Mouse (Mus musculus) kidney, adult 2 months (tissue): ENCODE measurements around the gene Bach1.

ENCODE experiments used
- CTCF ChIP-seq: fragments of 200-500 bp; conservative IDR thresholded peaks from 2 replicates; pipeline ENCODE4 v1.5.1; 2011; ENCODE audit warnings: low read depth, mild to moderate bottlenecking, control low read depth, low read length, moderate library complexity, mixed read lengths; ENCODE audit not compliant: insufficient read depth, insufficient read length
- POLR2A ChIP-seq: fragments of 200-500 bp; IDR thresholded peaks from one replicate; pipeline ENCODE4 v1.6.1; 2011; ENCODE audit warnings: low read depth, low read length, control low read depth

DNA sequence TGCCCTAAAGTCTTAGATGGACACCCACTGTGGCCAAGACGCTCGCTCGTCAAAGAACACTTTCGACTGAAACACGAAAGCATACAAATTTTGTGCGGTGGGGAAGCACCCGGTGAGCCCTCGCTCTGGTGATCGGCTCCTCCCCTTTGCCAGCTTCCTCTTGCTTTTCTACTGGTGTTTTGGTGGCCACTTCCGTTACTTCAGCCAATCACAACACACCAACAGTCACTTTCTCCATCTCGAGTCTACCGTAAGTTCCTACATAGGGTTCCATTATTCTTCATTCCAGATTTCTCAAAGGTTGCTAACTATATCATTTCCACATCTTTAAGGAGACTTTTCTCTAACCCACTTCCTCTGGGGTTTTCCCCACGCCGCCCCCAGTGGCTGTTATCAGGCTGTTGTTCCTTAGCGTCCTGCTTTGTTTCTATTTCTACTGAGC is 65.9 kb downstream of the Bach1 start:
- TF ChIP-seq CTCF (no peak), POLR2A (no peak)
